ENCODE assay signal across 19 mouse cellular contexts in genomic region chr7:144233479-144233878, GRCm38 (mm10).
DNase-seq lines count a peak whose midpoint lies in the region; ATAC-seq lines count a peak whose summit lies in the region.
"Had no signal": no experiment of that assay in that cellular context is flagged by ENCODE, and none has a peak within 500 bp of the region (broad histone marks: within the 10 kb centered on the region; RNA-seq: fewer than 3 reads in every experiment).

No protein-coding gene starts in this region.

- no peaks in the 10 kb centered on the region for H3K36me3 ChIP-seq in forebrain, embryonic 11.5 days (ENCODE audit: control insufficient read depth, insufficient read depth, low read length)
- H3K36me3 ChIP-seq: embryonic facial prominence, embryonic 10.5 days; hindbrain, embryonic 13.5 days; midbrain, embryonic 12.5 days had no signal

- no peaks in the 10 kb centered on the region for H3K27me3 ChIP-seq in forebrain, embryonic 11.5 days (ENCODE audit: control insufficient read depth, insufficient read depth, low read length)
- H3K27me3 ChIP-seq: hindbrain, embryonic 13.5 days; midbrain, embryonic 12.5 days had no signal

- DNase-seq in adrenal gland, adult (ENCODE audit: inconsistent age in 2 of 2, low spot score in 1 of 2) = peak; percentile 82 to 87
- no peak for DNase-seq in adrenal gland, postnatal 4 days (ENCODE audit: low spot score in 2 of 2)
- DNase-seq in lung, postnatal 25 days (ENCODE audit: low spot score) = peak; percentile 2
- no peak for DNase-seq in lung, postnatal 4 days
- peak; percentile 15 for DNase-seq in fibroblast of lung, adult 2 months (ENCODE audit: low read depth)
- DNase-seq in cerebellum, adult 18-20 months = no peak
- DNase-seq in thymus, postnatal 0 days (ENCODE audit: low spot score) = no peak
- DNase-seq in forebrain, embryonic 11.5 days (ENCODE audit: low spot score) = no peak
- DNase-seq: cerebellum, adult 11 months; cerebellum, postnatal 36 days; gastrocnemius, postnatal 14 days; kidney, adult 11 months; kidney, postnatal 25 days had no signal

- ATAC-seq in forebrain, embryonic 11.5 days (replicated peaks; ENCODE audit: low FRiP score) = no peak

- H3K4me2 ChIP-seq in forebrain, embryonic 11.5 days (ENCODE audit: low read depth, low read length, severe bottlenecking) = no peak overlapping the region
- H3K4me2 ChIP-seq: hindbrain, embryonic 13.5 days; liver, embryonic 11.5 days; midbrain, embryonic 12.5 days had no signal

- 93% methylated on average over 8 of the region's 8 CpGs for WGBS in forebrain, embryonic 11.5 days

- no peaks in the 10 kb centered on the region for H3K9me3 ChIP-seq in forebrain, embryonic 11.5 days (ENCODE audit: control insufficient read depth, low read length)
- H3K9me3 ChIP-seq: embryonic facial prominence, embryonic 10.5 days; hindbrain, embryonic 13.5 days; midbrain, embryonic 12.5 days had no signal

- H3K4me1 ChIP-seq in forebrain, embryonic 11.5 days (replicated peaks; ENCODE audit: control insufficient read depth, insufficient read depth, low read length) = peaks cover 14% of the 10 kb centered on the region

- no peak overlapping the region for H3K27ac ChIP-seq in forebrain, embryonic 11.5 days (ENCODE audit: low read depth, low read length)
- H3K27ac ChIP-seq: embryonic facial prominence, embryonic 10.5 days; hindbrain, embryonic 13.5 days; midbrain, embryonic 12.5 days had no signal

- no peak overlapping the region for H3K9ac ChIP-seq in forebrain, embryonic 11.5 days (ENCODE audit: low read length)
- H3K9ac ChIP-seq: hindbrain, embryonic 13.5 days; midbrain, embryonic 12.5 days had no signal

- no peak overlapping the region for H3K4me3 ChIP-seq in forebrain, embryonic 11.5 days (ENCODE audit: low read depth, low read length)
- H3K4me3 ChIP-seq: embryonic facial prominence, embryonic 10.5 days; erythroblast, embryonic 14.5 days; hindbrain, embryonic 13.5 days; midbrain, embryonic 12.5 days; myocyte had no signal

Comparison
In these comparisons a context has a peak if more than half of its experiments do, and no peak if none do; other contexts are left out.
1. DNase-seq: peak in adrenal gland, adult (2 of 2), lung, postnatal 25 days (single experiment) and fibroblast of lung, adult 2 months (single experiment); none in adrenal gland, postnatal 4 days (0 of 2), lung, postnatal 4 days (0 of 2), cerebellum, adult 18-20 months (0 of 2), thymus, postnatal 0 days (single experiment) and forebrain, embryonic 11.5 days (single experiment).